Mouse (Mus musculus) kidney, embryonic 14.5 days (tissue): ENCODE results near the gene Ptprk. TPM values are rescaled to one million over a fixed set of nuclear protein-coding genes. Genes with fewer than 3 reads are reported as not detected.

Source experiments
- ATAC-seq: fragments of 200-750 bp; cut with Nextera tagmentation; 2 replicates; pipeline ENCODE4 v1.8.0; 2017; ENCODE audit warnings: moderate number of reproducible peaks, mild to moderate bottlenecking, moderate TSS enrichment, moderate library complexity; ENCODE audit not compliant: low FRiP score, low TSS enrichment
- H3K27ac ChIP-seq: fragments of 300-500 bp; sonication (generic); 2 replicates; pipeline ENCODE4 v1.5.1; 2014; ENCODE audit warnings: low read depth, mild to moderate bottlenecking, low read length, moderate library complexity, mixed read lengths
- H3K27me3 ChIP-seq: fragments of 300-500 bp; sonication (generic); 2 replicates; pipeline ENCODE4 v1.6.1; 2014; ENCODE audit warnings: mild to moderate bottlenecking, low read length; ENCODE audit not compliant: control insufficient read depth, insufficient read depth
- H3K36me3 ChIP-seq: fragments of 300-500 bp; sonication (generic); 2 replicates; pipeline ENCODE4 v1.6.1; 2014; ENCODE audit warnings: low read length, mixed read lengths; ENCODE audit not compliant: control insufficient read depth, insufficient read depth
- H3K4me1 ChIP-seq: fragments of 300-500 bp; sonication (generic); 2 replicates; pipeline ENCODE4 v1.6.1; 2014; ENCODE audit warnings: low read length, mixed read lengths; ENCODE audit not compliant: control insufficient read depth, insufficient read depth
- H3K4me2 ChIP-seq: fragments of 300-500 bp; sonication (generic); replicated peaks from 2 replicates; pipeline ENCODE4 v1.6.1; 2014; ENCODE audit warnings: low read depth, mild to moderate bottlenecking, low read length
- H3K4me3 ChIP-seq: fragments of 300-500 bp; sonication (generic); 2 replicates; pipeline ENCODE4 v1.5.1; 2014; ENCODE audit warnings: mild to moderate bottlenecking, low read length
- H3K9ac ChIP-seq: fragments of 300-500 bp; sonication (generic); 2 replicates; pipeline ENCODE4 v1.6.1; 2014; ENCODE audit warnings: low read depth, mild to moderate bottlenecking, low read length, moderate library complexity
- H3K9me3 ChIP-seq: fragments of 300-500 bp; sonication (generic); 2 replicates; pipeline ENCODE4 v1.6.1; 2016; ENCODE audit warnings: low read length; ENCODE audit not compliant: control insufficient read depth
- WGBS: fragments of 180-500 bp; shearing (Covaris S2); extraction: QIAGEN DNeasy Blood & Tissue Kit; methylation state at CpG from one replicate; pipeline ENCODE4 v1.1.7; 2014; 5-methylcytosine and 5-hydroxymethylcytosine counted together
- polyA plus RNA-seq: library from polyadenylated mRNA; unstranded; fragments of >200 nt; fragmentation: Nextera tagmentation; extraction: Ambion mirVana; gene quantifications from 2 replicates; pipeline ENCODE4 v1.2.1, GENCODE M21; 2014

The Ptprk gene
- polyA plus RNA-seq, 1 experiment from 2014 or later: 42.7 TPM

GRCm38 (mm10) chr10:28128011-28128410, 53.4 kb downstream of the Ptprk start:
- 70% methylated on average over 5 of the region's 5 CpGs for WGBS

GRCm38 (mm10) chr10:28128450-28128849, 53.8 kb downstream of the Ptprk start:
- Histone ChIP-seq H3K36me3 (no peaks in the 10 kb centered on the region), H3K27me3 (no peaks in the 10 kb centered on the region), H3K9ac (no peak overlapping the region), H3K4me1 (no peaks in the 10 kb centered on the region), H3K4me2 (no peak overlapping the region), H3K9me3 (no peaks in the 10 kb centered on the region), H3K27ac (no peak overlapping the region), H3K4me3 (no peak overlapping the region)
- WGBS: 50% methylated on average over 4 of the region's 4 CpGs
- no peak for ATAC-seq

More at GRCm38 (mm10) chr10:28128011-28128410, 53.4 kb downstream of the Ptprk start:
- no peak overlapping the region for H3K4me2 ChIP-seq
- H3K9me3 ChIP-seq: no peaks in the 10 kb centered on the region
- ATAC-seq: no peak
- H3K36me3 ChIP-seq: no peaks in the 10 kb centered on the region
- H3K27ac ChIP-seq: no peak overlapping the region
- no peak overlapping the region for H3K4me3 ChIP-seq
- H3K27me3 ChIP-seq: no peaks in the 10 kb centered on the region
- no peaks in the 10 kb centered on the region for H3K4me1 ChIP-seq
- no peak overlapping the region for H3K9ac ChIP-seq

GRCm38 (mm10) chr10:28130422-28130821, 55.8 kb downstream of the Ptprk start:
- Histone ChIP-seq H3K4me2 (no peak overlapping the region), H3K27ac (no peak overlapping the region), H3K4me3 (no peak overlapping the region), H3K9me3 (no peaks in the 10 kb centered on the region), H3K36me3 (no peaks in the 10 kb centered on the region), H3K9ac (no peak overlapping the region), H3K27me3 (no peaks in the 10 kb centered on the region), H3K4me1 (no peaks in the 10 kb centered on the region)
- no peak for ATAC-seq
- WGBS: 81% methylated on average over 9 of the region's 9 CpGs

GRCm38 (mm10) chr10:28133770-28134169, 59.1 kb downstream of the Ptprk start:
- Histone ChIP-seq H3K4me3 (no peak overlapping the region), H3K27ac (no peak overlapping the region), H3K27me3 (no peaks in the 10 kb centered on the region), H3K9me3 (no peaks in the 10 kb centered on the region), H3K36me3 (no peaks in the 10 kb centered on the region), H3K4me1 (no peaks in the 10 kb centered on the region), H3K9ac (no peak overlapping the region), H3K4me2 (no peak overlapping the region)
- ATAC-seq: no peak
- 90% methylated on average over 4 of the region's 4 CpGs for WGBS

- Histone ChIP-seq H3K4me3 (no peak overlapping the region), H3K4me2 (no peak overlapping the region), H3K27me3 (no peaks in the 10 kb centered on the region), H3K4me1 (no peaks in the 10 kb centered on the region), H3K9me3 (no peaks in the 10 kb centered on the region), H3K27ac (no peak overlapping the region), H3K36me3 (no peaks in the 10 kb centered on the region), H3K9ac (no peak overlapping the region)
- WGBS: 42% methylated on average over 4 of the region's 4 CpGs
- no peak for ATAC-seq
Observed at GRCm38 (mm10) chr10:28138399-28138798, 63.8 kb downstream of the Ptprk start.

- H3K36me3 ChIP-seq: no peaks in the 10 kb centered on the region
- no peaks in the 10 kb centered on the region for H3K4me1 ChIP-seq
- H3K9ac ChIP-seq: no peak overlapping the region
- WGBS: 86% methylated on average over 1 of the region's 1 CpGs
- no peaks in the 10 kb centered on the region for H3K9me3 ChIP-seq
- H3K4me3 ChIP-seq: no peak overlapping the region
- no peak overlapping the region for H3K4me2 ChIP-seq
- ATAC-seq: no peak
- no peaks in the 10 kb centered on the region for H3K27me3 ChIP-seq
- no peak overlapping the region for H3K27ac ChIP-seq
Observed at GRCm38 (mm10) chr10:28144459-28144858, 69.8 kb downstream of the Ptprk start.

- Histone ChIP-seq H3K27me3 (no peaks in the 10 kb centered on the region), H3K9ac (no peak overlapping the region), H3K9me3 (no peaks in the 10 kb centered on the region), H3K27ac (no peak overlapping the region), H3K36me3 (no peaks in the 10 kb centered on the region), H3K4me3 (no peak overlapping the region), H3K4me1 (no peaks in the 10 kb centered on the region), H3K4me2 (no peak overlapping the region)
- ATAC-seq: no peak
- WGBS: 39% methylated on average over 5 of the region's 5 CpGs
Observed at GRCm38 (mm10) chr10:28145326-28145725, 70.7 kb downstream of the Ptprk start.

GRCm38 (mm10) chr10:28155688-28156685, 81.4 kb downstream of the Ptprk start:
- no peak for ATAC-seq
- 73% methylated on average over 20 of the region's 20 CpGs for WGBS
- no peaks in the 10 kb centered on the region for H3K27me3 ChIP-seq
- no peak overlapping the region for H3K9ac ChIP-seq
- H3K4me3 ChIP-seq: no peak overlapping the region
- H3K36me3 ChIP-seq: no peaks in the 10 kb centered on the region
- H3K27ac ChIP-seq: no peak overlapping the region
- no peaks in the 10 kb centered on the region for H3K4me1 ChIP-seq
- no peak overlapping the region for H3K4me2 ChIP-seq
- H3K9me3 ChIP-seq: no peaks in the 10 kb centered on the region

GRCm38 (mm10) chr10:28159716-28160115, 85.1 kb downstream of the Ptprk start:
- no peak overlapping the region for H3K4me3 ChIP-seq
- no peak for ATAC-seq
- H3K4me2 ChIP-seq: no peak overlapping the region
- no peak overlapping the region for H3K27ac ChIP-seq
- H3K9ac ChIP-seq: no peak overlapping the region
- 88% methylated on average over 4 of the region's 4 CpGs for WGBS
- no peaks in the 10 kb centered on the region for H3K36me3 ChIP-seq
- no peaks in the 10 kb centered on the region for H3K4me1 ChIP-seq
- no peaks in the 10 kb centered on the region for H3K9me3 ChIP-seq
- no peaks in the 10 kb centered on the region for H3K27me3 ChIP-seq
